Mouse (Mus musculus) gastrocnemius, postnatal 25 days (tissue): ENCODE data around the gene Surf4. TPM values are rescaled to one million over a fixed set of nuclear protein-coding genes. Genes with fewer than 3 reads are reported as not detected.

Source experiments
- DNase-seq: peaks from one replicate; pipeline ENCODE4 v3.0.0; 2022
- long read RNA-seq, 2 experiments: library from polyadenylated mRNA; stranded (forward); transcript quantifications; one replicate each; pipeline ENCODE4 v2.0.0; 2021
- total RNA-seq, 2 experiments: library from RNA; stranded (reverse); gene quantifications; 1 replicate in 1 of 2; 2 replicates in 1 of 2; pipeline ENCODE4 v1.2.3; 2021

Gene Surf4
- 10 to 100 TPM; 72.8 to 87.1 TPM for total RNA-seq
- long read RNA-seq, experiment 1, transcript Surf4-201 (6 exons, 3,281 nt) = major isoform, 75 of 116 reads
- long read RNA-seq, experiment 1, partial matches to known transcripts = 3 of 116 reads
- long read RNA-seq, experiment 1, other reads (novel, unspliced or antisense) = 38 of 116 reads
- long read RNA-seq, experiment 2, transcript Surf4-201 (6 exons, 3,281 nt) = major isoform, 115 of 135 reads
- long read RNA-seq, experiment 2, partial matches to known transcripts = 0 of 135 reads
- long read RNA-seq, experiment 2, other reads (novel, unspliced or antisense) = 19 of 135 reads

GRCm38 (mm10) chr2:26933304-26934055 lies at the start of gene Surf4, which contains the start of gene Stkld1:
TSS of gene Surf4 (minus strand) at chr2:26933928.
TSS of gene Stkld1 (plus strand) at chr2:26934047.
- peak; percentile 96 for DNase-seq

GRCm38 (mm10) chr2:26980361-26980760 lies 46.6 kb upstream of the Surf4 start:
- DNase-seq = no peak

GRCm38 (mm10) chr2:26973960-26974359 lies 40.2 kb upstream of the Surf4 start:
- DNase-seq = no peak

GRCm38 (mm10) chr2:26973116-26973515 lies 39.4 kb upstream of the Surf4 start, which contains the start of gene Adamts13:
TSS of gene Adamts13 (plus strand) at chr2:26973416.
- no peak for DNase-seq

GRCm38 (mm10) chr2:26967262-26967661 lies 33.5 kb upstream of the Surf4 start:
- DNase-seq = no peak

GRCm38 (mm10) chr2:26964724-26965370 lies 31.1 kb upstream of the Surf4 start:
- no peak for DNase-seq

- DNase-seq = peak; percentile 90
Measured at GRCm38 (mm10) chr2:26963923-26964723, 30.4 kb upstream of the Surf4 start, which contains the start of gene Rexo4. TSS of gene Rexo4 (minus strand) at chr2:26964386.

- DNase-seq = no peak
Measured at GRCm38 (mm10) chr2:26960756-26961155, 27.0 kb upstream of the Surf4 start.

GRCm38 (mm10) chr2:26957488-26957859 lies 23.7 kb upstream of the Surf4 start:
- DNase-seq = no peak

GRCm38 (mm10) chr2:26956811-26957487 lies 23.2 kb upstream of the Surf4 start:
- DNase-seq = no peak

- no peak for DNase-seq
Measured at GRCm38 (mm10) chr2:26954735-26955395, 21.1 kb upstream of the Surf4 start.

- DNase-seq = no peak
Measured at GRCm38 (mm10) chr2:26952866-26953265, 19.1 kb upstream of the Surf4 start.

- DNase-seq = no peak
Measured at GRCm38 (mm10) chr2:26952193-26952592, 18.5 kb upstream of the Surf4 start.

GRCm38 (mm10) chr2:26951346-26951905 lies 17.7 kb upstream of the Surf4 start:
- DNase-seq = no peak

- no peak for DNase-seq
Measured at GRCm38 (mm10) chr2:26950411-26950810, 16.7 kb upstream of the Surf4 start.

- DNase-seq = no peak
Measured at GRCm38 (mm10) chr2:26943253-26943652, 9.5 kb upstream of the Surf4 start.

GRCm38 (mm10) chr2:26941539-26941938 lies 7.8 kb upstream of the Surf4 start:
- DNase-seq = no peak

GRCm38 (mm10) chr2:26936425-26936824 lies 2.7 kb upstream of the Surf4 start:
- no peak for DNase-seq

GRCm38 (mm10) chr2:26935286-26935685 lies 1.6 kb upstream of the Surf4 start:
- no peak for DNase-seq

GRCm38 (mm10) chr2:26932473-26933303 lies 1.0 kb downstream of the Surf4 start:
- no peak for DNase-seq
